Mouse (Mus musculus) lung, embryonic 15.5 days (tissue): Measurements from ENCODE around the gene Wdr62. TPM values are rescaled to one million over a fixed set of nuclear protein-coding genes. Genes with fewer than 3 reads are reported as not detected.
A peak's percentile ranks its signal among the peaks of the same experiment; 100 is the strongest.

Experiments
- ATAC-seq: fragments of 200-750 bp; cut with Nextera tagmentation; 2 replicates; pipeline ENCODE4 v1.8.0; 2017; ENCODE audit warnings: moderate number of reproducible peaks, borderline replicate concordance; ENCODE audit not compliant: low FRiP score, low TSS enrichment; ENCODE audit errors: extremely low read depth
- H3K27ac ChIP-seq: fragments of 300-500 bp; sonication (generic); 2 replicates; pipeline ENCODE4 v1.5.1; 2015; ENCODE audit warnings: moderate library complexity, mild to moderate bottlenecking, inconsistent platforms
- H3K27me3 ChIP-seq: fragments of 300-500 bp; sonication (generic); 2 replicates; pipeline ENCODE4 v1.6.1; 2015; ENCODE audit warnings: inconsistent platforms
- H3K36me3 ChIP-seq: fragments of 300-500 bp; sonication (generic); 2 replicates; pipeline ENCODE4 v1.6.1; 2015; ENCODE audit warnings: inconsistent platforms
- H3K4me1 ChIP-seq: fragments of 300-500 bp; sonication (generic); 2 replicates; pipeline ENCODE4 v1.6.1; 2015; ENCODE audit warnings: inconsistent platforms
- H3K4me2 ChIP-seq: fragments of 300-500 bp; sonication (generic); 2 replicates; pipeline ENCODE4 v1.6.1; 2015; ENCODE audit warnings: inconsistent platforms, mild to moderate bottlenecking, moderate library complexity
- H3K4me3 ChIP-seq: fragments of 300-500 bp; sonication (generic); 2 replicates; pipeline ENCODE4 v1.5.1; 2015; ENCODE audit warnings: mild to moderate bottlenecking, inconsistent platforms
- H3K9ac ChIP-seq: fragments of 300-500 bp; sonication (generic); 2 replicates; pipeline ENCODE4 v1.6.1; 2015; ENCODE audit warnings: inconsistent platforms
- H3K9me3 ChIP-seq: fragments of 300-500 bp; sonication (generic); 2 replicates; pipeline ENCODE4 v1.6.1; 2016; ENCODE audit warnings: inconsistent platforms
- WGBS: fragments of 180-500 bp; shearing (Covaris S2); methylation state at CpG from one replicate; pipeline ENCODE4 v1.1.7; 2015; 5-methylcytosine and 5-hydroxymethylcytosine counted together
- polyA plus RNA-seq: library from polyadenylated mRNA; unstranded; fragments of >200 nt; fragmentation: Nextera tagmentation; extraction: Ambion mirVana; gene quantifications from 2 replicates; pipeline ENCODE4 v1.2.1, GENCODE M21; 2015

The Wdr62 gene
- polyA plus RNA-seq, 1 experiment from 2014 or later = 11.5 TPM

DNA sequence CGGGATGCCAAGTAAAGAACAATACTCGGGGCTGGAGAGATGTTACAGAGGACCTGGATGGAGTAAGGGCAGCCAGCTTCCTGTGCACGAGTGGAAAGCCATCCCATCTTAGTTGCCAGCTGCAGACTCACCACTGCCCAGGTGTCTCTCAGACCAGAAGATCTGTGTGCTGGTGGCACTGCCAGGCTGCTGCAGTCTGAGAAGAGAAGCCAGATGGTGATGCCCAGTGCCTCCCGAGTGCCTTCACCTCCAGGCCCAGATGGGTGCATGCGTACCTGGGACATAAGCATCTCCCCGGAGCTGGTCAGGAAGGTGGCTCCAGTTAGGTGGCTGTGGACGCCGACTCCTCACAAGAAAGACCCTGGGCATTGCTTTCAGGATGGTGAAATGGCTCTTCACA is 45.1 kb downstream of the Wdr62 start:
- 86% methylated on average over 8 of the region's 8 CpGs for WGBS
- Histone ChIP-seq H3K27me3 (no peaks in the 10 kb centered on the region), H3K4me1 (peaks cover 17% of the 10 kb centered on the region), H3K4me2 (no peak overlapping the region), H3K4me3 (no peak overlapping the region), H3K36me3 (peaks cover 12% of the 10 kb centered on the region; the same call in 1 of the 2 replicates), H3K9me3 (no peaks in the 10 kb centered on the region), H3K27ac (no peak overlapping the region), H3K9ac (no peak overlapping the region)
- no peak for ATAC-seq

DNA sequence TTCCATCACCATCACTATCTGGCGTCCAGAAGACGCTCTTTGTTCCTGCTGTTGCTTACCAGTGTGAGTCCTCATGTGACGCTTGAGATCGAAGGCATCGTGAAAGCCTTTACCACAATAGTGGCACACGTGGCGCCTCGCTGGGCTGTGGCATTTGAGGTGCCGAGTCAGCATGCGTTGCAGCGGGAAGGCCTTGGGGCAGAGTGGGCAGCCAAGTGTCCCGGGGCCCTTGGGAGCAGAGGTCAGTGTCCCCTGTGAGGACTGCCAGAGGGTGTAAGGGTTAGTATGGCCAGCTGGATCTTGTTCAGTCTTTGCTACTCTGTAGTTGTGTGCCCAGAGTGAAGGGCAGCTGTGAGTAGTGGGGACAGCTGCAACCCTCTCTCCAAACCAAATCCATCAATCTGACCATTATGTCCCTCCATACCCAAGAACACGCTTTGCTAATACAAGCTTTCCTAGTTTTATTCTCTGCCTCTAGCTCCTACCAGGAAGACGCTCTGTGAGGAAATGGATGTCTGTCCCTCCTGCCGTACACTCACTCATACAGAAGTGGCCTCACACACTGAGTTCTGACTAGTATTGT is 45.9 kb downstream of the Wdr62 start:
- Histone ChIP-seq H3K4me3 (no peak overlapping the region), H3K9me3 (no peaks in the 10 kb centered on the region), H3K4me1 (peaks cover 17% of the 10 kb centered on the region), H3K27me3 (no peaks in the 10 kb centered on the region), H3K27ac (no peak overlapping the region), H3K4me2 (no peak overlapping the region), H3K9ac (no peak overlapping the region), H3K36me3 (peaks cover 15% of the 10 kb centered on the region; the same call in 1 of the 2 replicates)
- 81% methylated on average over 15 of the region's 15 CpGs for WGBS
- no peak for ATAC-seq

DNA sequence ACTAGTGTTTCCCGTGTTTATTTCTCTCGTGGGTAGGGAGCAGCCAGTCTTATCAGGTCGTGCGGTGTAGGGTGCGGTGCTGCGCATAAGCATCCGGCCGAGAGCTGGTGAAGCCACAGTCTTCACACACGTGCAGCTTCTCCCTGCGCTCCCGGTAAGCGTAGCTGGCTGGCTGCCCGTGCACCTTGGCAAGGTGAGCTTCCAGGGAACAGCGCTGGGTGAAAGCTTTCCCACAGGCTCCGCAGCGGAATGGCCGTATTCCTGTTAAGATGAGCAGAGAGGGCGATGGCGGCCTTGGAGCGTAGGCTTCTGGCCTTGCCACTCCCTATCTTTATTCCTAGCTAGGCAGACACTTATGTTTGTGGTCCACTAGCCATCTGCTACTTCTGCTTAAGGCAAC is 46.8 kb downstream of the Wdr62 start:
- WGBS = 82% methylated on average over 20 of the region's 20 CpGs
- Histone ChIP-seq H3K27ac (no peak overlapping the region), H3K4me2 (peak overlapping the region; percentile 82), H3K4me1 (peaks cover 17% of the 10 kb centered on the region), H3K4me3 (peak overlapping the region; percentile 61), H3K9ac (no peak overlapping the region), H3K36me3 (peaks cover 20% of the 10 kb centered on the region; the same call in 1 of the 2 replicates), H3K9me3 (no peaks in the 10 kb centered on the region), H3K27me3 (no peaks in the 10 kb centered on the region)
- no peak for ATAC-seq

DNA sequence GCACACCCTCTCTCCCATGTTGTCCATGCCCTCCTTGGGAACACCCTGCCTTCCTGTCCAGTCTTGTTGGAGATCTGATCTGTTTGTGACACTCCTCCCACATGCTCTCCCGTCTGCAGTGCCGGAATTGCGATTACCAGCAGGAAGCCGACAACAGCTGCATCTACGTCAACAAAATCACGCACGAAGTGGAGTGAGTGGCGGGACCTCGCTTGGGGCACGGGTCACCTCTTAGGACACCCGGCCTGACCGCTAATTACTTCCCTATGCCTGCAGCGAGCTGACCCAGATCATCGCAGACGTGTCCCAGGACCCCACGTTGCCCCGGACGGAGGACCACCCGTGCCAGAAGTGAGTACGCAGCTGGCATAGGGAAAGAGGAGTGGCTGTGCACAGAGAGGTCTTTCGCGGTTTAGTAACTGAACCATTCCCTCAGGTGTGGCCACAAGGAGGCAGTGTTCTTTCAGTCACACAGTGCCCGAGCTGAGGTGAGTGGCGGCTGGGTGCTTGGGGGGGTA is 47.5 kb downstream of the Wdr62 start:
- peak overlapping the region; percentile 93 for H3K27ac ChIP-seq
- WGBS = 3% methylated on average over 24 of the region's 24 CpGs
- no peaks in the 10 kb centered on the region for H3K9me3 ChIP-seq
- no peak for ATAC-seq
- H3K9ac ChIP-seq = peak overlapping the region; percentile 54
- peaks cover 17% of the 10 kb centered on the region for H3K4me1 ChIP-seq
- peaks cover 24% of the 10 kb centered on the region; the same call in 1 of the 2 replicates for H3K36me3 ChIP-seq
- H3K4me2 ChIP-seq = peak overlapping the region; percentile 82
- H3K27me3 ChIP-seq = no peaks in the 10 kb centered on the region
- peak overlapping the region; percentile 61 for H3K4me3 ChIP-seq

DNA sequence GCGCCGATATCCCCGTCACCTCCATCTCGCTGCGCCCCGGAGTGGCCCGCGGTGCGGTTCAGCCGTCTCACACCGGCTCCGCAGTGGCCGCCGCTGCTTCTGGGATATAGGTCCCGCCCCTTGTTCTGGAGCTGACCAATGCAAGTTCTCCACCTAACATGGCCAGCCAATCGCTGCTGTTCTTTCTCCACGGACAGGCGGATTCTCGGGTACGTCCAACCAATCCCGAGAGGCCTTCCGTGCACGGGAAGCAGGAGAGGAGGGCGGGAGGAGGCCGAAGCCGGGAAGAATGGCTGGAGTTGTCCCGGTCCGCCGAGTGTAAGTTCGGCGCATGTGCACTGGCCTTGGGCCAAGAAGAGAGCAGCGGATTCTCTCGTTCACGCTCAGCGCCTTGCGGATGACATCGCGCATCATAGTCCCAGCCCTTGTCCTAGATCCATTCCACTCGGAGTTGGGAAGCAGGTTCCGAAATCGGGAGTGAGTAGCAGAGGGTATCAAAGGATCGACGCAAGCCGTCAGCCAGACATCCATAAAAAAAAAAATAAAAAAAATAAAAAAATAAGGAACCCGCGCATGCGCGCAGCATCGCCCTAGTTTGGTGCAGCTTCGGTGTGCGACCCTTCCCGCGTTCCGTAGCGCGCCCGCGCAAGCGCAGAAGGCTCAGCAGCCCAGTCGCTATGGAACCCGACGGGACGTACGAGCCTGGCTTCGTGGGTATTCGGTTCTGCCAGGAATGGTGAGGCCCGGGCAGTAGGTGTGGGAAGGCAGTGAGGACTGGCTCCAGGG is 48.4 kb downstream of the Wdr62 start, which contains the start of the genes Polr2i and Tbcb:
TSS of gene Polr2i (plus strand) at position 280 of the 786 bp plus-strand sequence.
TSS of gene Tbcb (minus strand) at position 604 of the 786 bp plus-strand sequence.
- H3K4me3 ChIP-seq = peak within 1 kb of the TSS; percentile 61
- H3K4me1 ChIP-seq = peaks cover 17% of the 10 kb centered on the region
- H3K4me2 ChIP-seq = peak within 1 kb of the TSS; percentile 82
- peaks cover 32% of the 10 kb centered on the region for H3K36me3 ChIP-seq
- H3K27ac ChIP-seq = peak within 1 kb of the TSS; percentile 93
- no peaks in the 10 kb centered on the region for H3K9me3 ChIP-seq
- no peaks in the 10 kb centered on the region for H3K27me3 ChIP-seq
- under 1% methylated on average over 67 of the region's 67 CpGs for WGBS
- peak; percentile 96 for ATAC-seq
- peak within 1 kb of the TSS; percentile 54 for H3K9ac ChIP-seq

DNA sequence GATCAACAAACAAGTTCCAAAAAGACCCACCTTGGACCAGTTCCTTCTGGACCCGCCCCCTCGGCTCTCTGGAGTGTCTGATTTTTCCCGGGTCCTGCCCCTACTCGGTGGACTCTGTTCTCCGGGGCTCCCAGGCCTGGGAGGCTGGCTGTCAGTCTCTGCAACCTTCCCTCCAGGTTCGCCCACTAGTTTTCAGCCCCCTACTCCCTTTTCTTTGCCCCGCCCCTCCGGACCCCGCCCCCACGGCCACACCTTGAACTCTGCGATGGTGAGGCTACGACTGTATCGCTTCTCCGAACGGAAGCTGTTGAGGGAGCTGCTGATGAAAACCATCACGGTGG is 48.9 kb downstream of the Wdr62 start:
- H3K27me3 ChIP-seq = no peaks in the 10 kb centered on the region
- peak overlapping the region; percentile 61 for H3K4me3 ChIP-seq
- no peak overlapping the region; the same call in 1 of the 2 replicates for H3K27ac ChIP-seq
- H3K9ac ChIP-seq = peak overlapping the region; percentile 52
- H3K4me2 ChIP-seq = peak overlapping the region; percentile 77
- WGBS = under 1% methylated on average over 16 of the region's 16 CpGs
- H3K4me1 ChIP-seq = peaks cover 17% of the 10 kb centered on the region
- no peaks in the 10 kb centered on the region for H3K9me3 ChIP-seq
- ATAC-seq = peak; percentile 17; the same call in 1 of the 2 replicates
- H3K36me3 ChIP-seq = peaks cover 37% of the 10 kb centered on the region

DNA sequence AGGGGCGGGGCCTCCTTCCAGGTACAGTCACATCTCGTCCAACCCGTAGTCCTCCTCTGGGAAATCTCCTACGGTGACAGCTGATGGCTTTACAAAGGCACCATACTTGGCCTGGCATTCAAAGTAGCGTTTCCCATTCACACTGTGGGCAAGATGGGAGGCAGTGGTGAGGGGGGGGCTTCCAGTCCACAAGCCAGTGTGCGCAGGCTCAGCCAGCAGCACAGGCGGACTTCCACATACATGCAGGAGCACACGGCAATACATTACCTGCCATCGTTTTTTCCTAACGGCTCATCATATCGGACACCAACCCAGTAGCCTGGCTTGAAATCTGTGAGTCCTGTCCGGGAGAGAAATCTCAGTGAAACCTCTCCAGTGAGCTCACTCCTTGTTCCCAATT is 56.0 kb downstream of the Wdr62 start:
- H3K27ac ChIP-seq = no peak overlapping the region
- no peaks in the 10 kb centered on the region for H3K9me3 ChIP-seq
- no peak overlapping the region for H3K4me2 ChIP-seq
- WGBS = 93% methylated on average over 12 of the region's 12 CpGs
- no peak for ATAC-seq
- H3K4me3 ChIP-seq = no peak overlapping the region
- H3K4me1 ChIP-seq = peaks cover 3% of the 10 kb centered on the region; the same call in 1 of the 2 replicates
- H3K27me3 ChIP-seq = no peaks in the 10 kb centered on the region
- H3K36me3 ChIP-seq = peaks cover 52% of the 10 kb centered on the region
- H3K9ac ChIP-seq = no peak overlapping the region

DNA sequence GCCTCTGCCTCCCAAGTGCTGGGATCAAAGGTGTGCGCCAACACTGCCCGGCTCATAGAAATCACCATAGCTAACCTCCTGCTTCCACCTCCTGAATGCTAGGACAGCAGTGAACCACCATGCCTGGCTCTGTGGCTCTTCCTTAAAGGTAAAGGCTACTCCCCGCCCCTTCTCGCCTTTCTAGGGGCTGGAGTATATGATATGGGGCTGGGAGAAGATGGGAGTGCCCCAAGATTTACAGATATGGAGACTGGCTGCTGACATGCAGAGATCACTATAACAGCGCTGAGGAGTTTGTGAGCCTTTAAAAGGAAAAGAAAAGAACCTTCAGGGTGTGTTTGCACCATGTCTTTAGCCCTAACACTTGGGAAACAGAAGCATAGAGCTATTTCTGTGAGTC is 58.0 kb downstream of the Wdr62 start:
- Histone ChIP-seq H3K4me3 (no peak overlapping the region), H3K27ac (no peak overlapping the region), H3K9me3 (no peaks in the 10 kb centered on the region), H3K4me1 (peaks cover 6% of the 10 kb centered on the region; the same call in 1 of the 2 replicates), H3K27me3 (no peaks in the 10 kb centered on the region), H3K36me3 (peaks cover 38% of the 10 kb centered on the region), H3K4me2 (no peak overlapping the region), H3K9ac (no peak overlapping the region)
- WGBS = 91% methylated on average over 5 of the region's 5 CpGs
- ATAC-seq = no peak

DNA sequence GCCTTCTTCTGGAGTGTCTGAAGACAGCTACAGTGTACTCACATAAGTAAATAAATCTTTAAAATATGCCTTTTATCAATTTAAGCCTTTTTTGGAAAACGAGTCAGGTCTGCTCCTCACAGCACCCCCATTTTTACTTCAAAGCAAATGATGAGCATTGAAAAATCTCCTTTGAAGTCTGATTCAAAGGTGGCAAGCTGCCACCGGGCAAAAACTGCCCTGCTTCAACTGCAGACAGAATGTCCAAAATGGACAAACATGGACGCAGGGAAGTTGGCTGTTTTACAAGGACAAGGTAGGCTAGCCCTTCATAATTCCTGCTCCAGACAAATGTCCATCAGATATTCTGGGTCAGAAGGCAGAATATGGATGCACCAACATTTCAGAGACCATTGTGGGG is 58.8 kb downstream of the Wdr62 start:
- WGBS = 71% methylated on average over 3 of the region's 3 CpGs
- Histone ChIP-seq H3K9me3 (no peaks in the 10 kb centered on the region), H3K4me2 (no peak overlapping the region), H3K27ac (no peak overlapping the region), H3K4me1 (peaks cover 6% of the 10 kb centered on the region; the same call in 1 of the 2 replicates), H3K9ac (no peak overlapping the region), H3K4me3 (no peak overlapping the region), H3K27me3 (no peaks in the 10 kb centered on the region), H3K36me3 (peaks cover 31% of the 10 kb centered on the region)
- ATAC-seq = no peak

DNA sequence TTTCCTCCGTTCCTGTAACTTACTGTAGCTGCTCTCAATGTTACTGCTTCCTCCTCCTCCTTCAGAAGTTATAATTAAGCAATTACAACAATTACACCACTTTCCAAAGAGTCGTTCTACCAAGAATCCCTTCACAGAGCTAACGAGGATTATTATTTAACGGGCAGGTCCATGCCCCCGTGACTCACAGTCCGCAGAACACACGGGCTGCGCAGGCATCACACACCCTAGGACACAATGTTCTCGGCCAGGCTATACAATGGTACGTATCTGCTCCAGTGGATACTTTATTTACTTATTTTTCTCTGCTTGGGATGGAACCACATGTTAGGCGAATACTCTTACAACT is 60.2 kb downstream of the Wdr62 start:
- H3K4me1 ChIP-seq = peaks cover 6% of the 10 kb centered on the region; the same call in 1 of the 2 replicates
- ATAC-seq = no peak
- no peaks in the 10 kb centered on the region for H3K27me3 ChIP-seq
- peak overlapping the region; percentile 50 for H3K4me3 ChIP-seq
- H3K9ac ChIP-seq = peak overlapping the region; percentile 59
- 21% methylated on average over 11 of the region's 11 CpGs for WGBS
- peaks cover 19% of the 10 kb centered on the region for H3K36me3 ChIP-seq
- no peak overlapping the region for H3K27ac ChIP-seq
- H3K9me3 ChIP-seq = no peaks in the 10 kb centered on the region
- H3K4me2 ChIP-seq = peak overlapping the region; percentile 94

DNA sequence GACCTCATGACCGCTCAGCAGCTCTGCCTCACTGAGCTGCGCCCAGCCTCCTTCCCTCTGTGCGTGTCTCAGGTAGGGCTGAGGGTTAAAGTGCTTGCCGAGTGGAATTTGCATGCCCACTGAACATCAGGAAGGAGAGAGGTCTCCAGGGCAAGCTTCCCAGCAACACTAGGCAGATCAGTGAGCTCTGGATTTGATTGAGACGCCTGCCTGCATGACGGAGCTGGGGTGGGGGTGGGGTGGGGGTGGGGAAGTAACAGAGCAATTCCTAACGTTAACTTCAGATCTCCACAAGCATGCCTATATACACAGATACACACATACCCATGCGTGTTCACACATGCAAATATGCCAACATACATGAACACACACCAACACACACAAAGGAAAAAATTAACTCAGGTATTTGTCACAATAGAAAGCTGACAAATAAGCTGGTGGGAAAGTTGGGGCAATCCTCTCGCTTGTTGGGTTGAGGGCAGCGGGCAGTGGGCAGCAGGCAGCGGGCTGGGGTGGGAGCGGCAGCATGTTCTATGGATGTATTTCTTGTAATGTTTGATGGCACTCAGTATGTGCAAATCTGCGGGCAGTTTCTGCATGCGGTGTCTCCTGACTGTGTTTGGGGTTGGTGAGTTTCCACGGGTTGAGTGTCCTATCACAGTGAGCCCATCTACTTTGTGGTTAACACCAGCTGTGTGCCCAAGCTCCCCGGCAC is 60.8 kb downstream of the Wdr62 start:
- WGBS = 3% methylated on average over 16 of the region's 16 CpGs
- peak; percentile 62; the same call in 1 of the 2 replicates for ATAC-seq
- H3K27ac ChIP-seq = peak overlapping the region; percentile 51

More for the DNA sequence above, 60.8 kb downstream of the Wdr62 start:
- Histone ChIP-seq H3K27me3 (no peaks in the 10 kb centered on the region), H3K9ac (peak overlapping the region; percentile 59), H3K36me3 (peaks cover 17% of the 10 kb centered on the region), H3K4me3 (peak overlapping the region; percentile 50), H3K4me2 (peak overlapping the region; percentile 94), H3K9me3 (no peaks in the 10 kb centered on the region), H3K4me1 (peaks cover 6% of the 10 kb centered on the region; the same call in 1 of the 2 replicates)
